Mouse (Mus musculus) heart, postnatal 10 days (tissue): Measurements from ENCODE around the gene Btn2a2. TPM values are rescaled to one million over a fixed set of nuclear protein-coding genes. Genes with fewer than 3 reads are reported as not detected.

Source experiments
- DNase-seq, 2 experiments: peaks; one replicate each; pipeline ENCODE4 v3.0.0; 2021
- intact Hi-C: fragments of 180-260 bp; cut with DNase I; formaldehyde crosslinking; loops from one replicate; pipeline ENCODE4 v1.15.1; 2025
- microRNA-seq, 2 experiments: library from miRNA; unstranded; fragments of <30 nt; microRNA quantifications; one replicate each; pipeline ENCODE4 v1.2.0; 2022
- total RNA-seq, 2 experiments: library from RNA; stranded (reverse); gene quantifications; 2 replicates each; pipeline ENCODE4 v1.2.3; 2021

Btn2a2 gene
- total RNA-seq, 2 experiments from 2014 or later = not detected

- intact Hi-C loops = loop anchor here (5.0 kb wide), 2 partner anchors 303 to 1722 kb away; partner anchors contain the start of gene Hist1h1c
- no peak for DNase-seq
These were observed 54.2 kb downstream of the Btn2a2 start for GRCm38 (mm10) chr13:23434426-23434825.

GRCm38 (mm10) chr13:23433801-23434200, 54.9 kb downstream of the Btn2a2 start:
- intact Hi-C loops = loop anchor here (2.0 to 5.0 kb wide), 3 partner anchors 15 to 1722 kb away; partner anchors contain the start of gene Hist1h1c
- DNase-seq = no peak

- intact Hi-C loops = loop anchor here (2.0 to 5.0 kb wide), 3 partner anchors 16 to 1721 kb away; partner anchors contain the start of gene Hist1h1c
- DNase-seq = no peak
These were observed 55.5 kb downstream of the Btn2a2 start for GRCm38 (mm10) chr13:23433206-23433605.

GRCm38 (mm10) chr13:23432562-23433201, 56.0 kb downstream of the Btn2a2 start:
- DNase-seq = peak; percentile 97 to 99
- intact Hi-C loops = loop anchor here (1.0 to 5.0 kb wide), 4 partner anchors 16 to 1720 kb away; partner anchors contain the start of gene Hist1h1c

- intact Hi-C loops = loop anchor here (1.0 to 5.0 kb wide), 3 partner anchors 88 to 1719 kb away; partner anchors contain the start of gene Hist1h1c
- peak; percentile 88 to 90 for DNase-seq
These were observed 57.3 kb downstream of the Btn2a2 start for GRCm38 (mm10) chr13:23431351-23431771.

GRCm38 (mm10) chr13:23430734-23431133, 57.9 kb downstream of the Btn2a2 start:
- peak; percentile 89 to 91 for DNase-seq
- intact Hi-C loops = loop anchor here (1.0 to 5.0 kb wide), 3 partner anchors 89 to 1718 kb away; partner anchors contain the start of gene Hist1h1c

- DNase-seq = peak in 1 of 2 experiments; percentile 27
- intact Hi-C loops = loop anchor here (5.0 to 10.0 kb wide), 4 partner anchors 255 to 1718 kb away; partner anchors contain the start of genes Hist1h1c, Hist1h2ac and Hist1h2bc
These were observed 58.8 kb downstream of the Btn2a2 start for GRCm38 (mm10) chr13:23429771-23430380.

- intact Hi-C loops = loop anchor here (5.0 to 10.0 kb wide), 2 partner anchors 256 to 1381 kb away; partner anchors contain the start of genes Hist1h2ac and Hist1h2bc
- no peak for DNase-seq
These were observed 60.3 kb downstream of the Btn2a2 start for GRCm38 (mm10) chr13:23428166-23428993.

Small RNAs within 50 kb of the gene (microRNA-seq; reads per million reads assigned to microRNA genes)
- gene Gm44297 (0.24 to 0.35 reads per million in 2 experiments), gene n-TStga1 (0.24 to 0.70 reads per million in 2 experiments)

Other genes starting within 250 kb of the Btn2a2 start
- not detected for gene Vmn1r223, start 241.7 kb downstream of the Btn2a2 start, total RNA-seq
- gene Zfp322a, start 119.6 kb downstream of the Btn2a2 start, total RNA-seq = 10 to 100 TPM; 18.9 to 21.7 TPM
- gene Abt1, start 65.0 kb downstream of the Btn2a2 start, total RNA-seq = 1 to 10 TPM; 5.3 to 5.6 TPM
- gene Btn1a1, start 23.0 kb downstream of the Btn2a2 start, total RNA-seq = not detected
- gene Hist1h4h, start 42.2 kb upstream of the Btn2a2 start, total RNA-seq = 100 to 1,000 TPM; 743 to 812 TPM
- 100 to 1,000 TPM; 171 to 245 TPM for gene Hist1h2af, start 45.0 kb upstream of the Btn2a2 start, total RNA-seq
- gene Hist1h3g, start 46.6 kb upstream of the Btn2a2 start, total RNA-seq = 10 to 100 TPM; 45.9 to 66.2 TPM
- 10 to 100 TPM in 1 of 2 experiments, 1 to 10 TPM in 1; 9.2 to 11.2 TPM for gene Hist1h2bh, start 54.5 kb upstream of the Btn2a2 start, total RNA-seq
- 10 to 100 TPM; 52.6 to 63.4 TPM for gene Hist1h3f, start 55.2 kb upstream of the Btn2a2 start, total RNA-seq
- 100 to 1,000 TPM; 308 to 354 TPM for gene Hist1h4f, start 62.8 kb upstream of the Btn2a2 start, total RNA-seq
- 10 to 100 TPM; 16.9 to 20.1 TPM for gene Hist1h1d, start 64.4 kb upstream of the Btn2a2 start, total RNA-seq
- 100 to 1,000 TPM; 125 to 161 TPM for gene Hist1h3e, start 73.5 kb upstream of the Btn2a2 start, total RNA-seq
- 10 to 100 TPM; 38.7 to 42.6 TPM for gene Hist1h2ae, start 82.4 kb upstream of the Btn2a2 start, total RNA-seq
- gene Hist1h2bg, start 82.5 kb upstream of the Btn2a2 start, total RNA-seq = 100 to 1,000 TPM; 285 to 300 TPM
- 100 to 1,000 TPM; 116 to 129 TPM for gene Hist1h2bf, start 85.3 kb upstream of the Btn2a2 start, total RNA-seq
- 10 to 100 TPM; 32.3 to 37.7 TPM for gene Hist1h2ad, start 85.5 kb upstream of the Btn2a2 start, total RNA-seq
- gene Hist1h3d, start 86.9 kb upstream of the Btn2a2 start, total RNA-seq = 10 to 100 TPM; 26.2 to 30.6 TPM
- gene Hist1h4d, start 92.7 kb upstream of the Btn2a2 start, total RNA-seq = 100 to 1,000 TPM; 167 to 189 TPM
- 10 to 100 TPM; 18.8 to 19.8 TPM for gene Hist1h2be, start 132.3 kb upstream of the Btn2a2 start, total RNA-seq
- gene Hist1h1e, start 133.7 kb upstream of the Btn2a2 start, total RNA-seq = 100 to 1,000 TPM; 138 to 168 TPM
- 1 to 10 TPM; 5.1 to 6.2 TPM for gene Hist1h2ac, start 195.1 kb upstream of the Btn2a2 start, total RNA-seq
- gene Hist1h2bc, start 195.3 kb upstream of the Btn2a2 start, total RNA-seq = 10 to 100 TPM; 50.8 to 51.3 TPM
- gene Hist1h1t, start 207.0 kb upstream of the Btn2a2 start, total RNA-seq = under 1 TPM; 0.29 to 0.67 TPM
- 100 to 1,000 TPM; 105 to 116 TPM for gene Hist1h4c, start 209.6 kb upstream of the Btn2a2 start, total RNA-seq
- 10 to 100 TPM; 26.7 to 32.4 TPM for gene Hfe, start 222.0 kb upstream of the Btn2a2 start, total RNA-seq
- gene Hist1h1c, start 250.0 kb upstream of the Btn2a2 start, total RNA-seq = 100 to 1,000 TPM; 299 to 383 TPM